Mouse (Mus musculus): ENCODE measurements around the gene Hoxa6.

Gene Hoxa6

DNA sequence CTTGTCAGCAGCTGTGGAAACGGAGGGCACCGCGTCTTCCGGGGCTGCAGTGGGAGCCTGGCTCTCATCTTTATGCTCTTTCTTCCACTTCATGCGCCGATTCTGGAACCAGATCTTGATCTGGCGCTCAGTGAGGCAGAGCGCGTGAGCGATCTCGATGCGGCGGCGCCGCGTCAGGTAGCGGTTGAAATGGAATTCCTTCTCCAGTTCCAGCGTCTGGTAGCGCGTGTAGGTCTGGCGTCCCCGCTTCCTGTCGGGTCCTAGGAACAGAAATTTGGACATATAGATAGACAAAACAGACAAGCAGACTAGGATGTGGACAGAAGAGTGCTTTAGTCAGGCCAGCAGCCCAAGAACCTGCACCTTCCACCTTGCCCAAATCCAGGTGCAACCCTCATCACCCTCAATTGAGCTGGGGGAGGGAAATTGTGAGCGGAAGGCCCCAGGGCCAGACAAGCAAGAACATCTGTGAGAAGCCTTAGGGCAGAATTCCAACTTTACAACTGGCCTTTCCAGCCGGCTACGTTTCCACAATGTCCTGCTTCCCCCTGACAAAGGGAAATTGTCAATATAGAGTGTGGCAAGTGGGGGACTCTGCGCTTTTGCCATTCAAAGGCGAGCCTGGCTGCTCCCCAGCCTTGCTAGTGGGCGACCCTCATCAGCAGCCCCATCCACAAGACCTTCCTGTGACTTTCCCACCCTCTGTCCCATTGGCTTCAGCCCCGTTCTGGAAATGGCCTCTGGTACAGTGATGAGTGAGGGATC, 7.4 kb upstream of the Hoxa6 start:
- peak in 1 of 2 experiments; percentile 57 for DNase-seq (ENCODE audit: low spot score in 2 of 2)

DNA sequence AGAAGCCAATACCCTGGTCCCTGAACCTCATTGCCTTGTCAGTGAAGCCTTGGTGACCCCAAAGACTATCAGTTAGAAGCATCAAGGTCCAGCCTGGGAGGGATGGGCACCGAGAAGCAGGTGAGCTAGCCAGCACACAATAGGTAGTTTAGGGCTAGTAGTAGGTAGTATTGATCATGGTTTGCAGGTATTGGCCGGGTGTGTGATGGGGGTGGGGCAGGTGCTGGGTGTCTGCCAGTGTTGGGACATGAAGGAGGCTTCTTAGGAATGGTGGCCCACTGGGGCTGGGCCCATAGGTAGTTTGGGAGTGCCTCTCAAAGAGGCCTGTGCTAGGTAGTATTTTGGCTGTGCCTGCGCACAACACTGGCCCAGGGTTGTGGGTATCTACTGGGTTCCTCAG, 6.5 kb upstream of the Hoxa6 start:
- DNase-seq (ENCODE audit: low spot score in 2 of 2): peak in 1 of 2 experiments; percentile 55

DNA sequence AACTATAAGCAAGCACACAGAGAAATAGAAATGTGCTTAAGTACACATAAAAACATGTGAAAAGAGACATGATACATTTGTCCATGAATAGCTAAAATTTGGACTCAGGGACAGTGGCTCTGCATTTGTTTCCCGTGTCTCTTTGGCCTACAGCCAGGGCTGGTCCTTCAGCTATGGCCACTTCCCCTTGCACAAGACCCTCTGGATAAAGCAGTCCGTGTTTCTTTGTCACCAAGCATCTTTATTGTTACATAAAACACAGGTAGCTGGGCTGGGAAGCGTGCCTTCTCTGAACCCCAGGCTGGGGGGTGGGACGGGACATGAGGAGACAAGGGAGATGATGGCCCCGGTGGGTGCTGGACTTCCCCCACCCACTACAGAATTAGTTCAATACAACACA, 5.7 kb upstream of the Hoxa6 start:
- DNase-seq (ENCODE audit: low spot score in 2 of 2): no peak

DNA sequence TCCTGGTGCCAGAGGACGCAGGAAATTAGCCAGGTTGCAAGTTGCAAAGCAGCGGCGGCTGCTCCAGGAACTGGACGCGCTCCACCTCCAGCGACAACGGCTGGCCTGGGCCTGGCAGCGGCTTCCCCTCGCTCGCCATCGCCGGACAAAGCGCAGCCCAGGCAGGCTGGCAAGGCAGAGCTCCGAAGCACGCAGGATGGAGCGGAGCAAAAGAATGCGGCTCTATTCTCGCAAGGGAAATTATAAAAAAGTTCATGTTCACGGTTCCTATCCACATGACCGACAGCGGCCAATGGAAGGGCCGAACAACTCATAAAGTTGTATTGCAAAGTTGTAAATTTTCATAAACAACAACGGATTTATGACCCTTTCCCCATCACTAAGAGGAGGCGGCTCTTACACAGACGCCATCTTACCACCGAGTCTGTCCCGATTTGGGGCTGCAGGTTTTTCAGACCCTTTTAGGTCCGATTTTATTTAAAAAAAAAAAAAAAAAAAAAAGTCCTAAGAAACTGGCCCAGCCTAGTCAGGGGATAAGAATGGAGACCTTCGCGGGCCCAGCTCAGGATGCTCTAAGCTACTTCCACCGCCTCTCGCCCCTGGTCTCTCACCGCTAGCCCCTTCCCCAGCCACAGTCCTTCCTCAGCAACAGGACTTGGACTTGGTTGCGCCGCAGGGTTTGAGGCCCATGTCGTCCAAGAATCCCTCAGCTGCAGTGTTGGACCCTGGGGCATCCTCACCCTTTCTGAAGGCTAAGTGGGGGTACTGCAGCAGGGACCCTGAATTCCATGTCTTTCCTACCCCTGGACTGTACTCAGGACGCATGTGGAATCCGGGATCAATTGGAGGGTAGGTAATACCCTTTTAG, 4.8 kb upstream of the Hoxa6 start, which contains the start of the genes Hoxa3 and Gm28308:
Gene Hoxa3 (minus strand): TSS at position 218 of the 868 bp plus-strand sequence.
Gene Gm28308 (minus strand): TSS at position 221 of the 868 bp plus-strand sequence.
- DNase-seq (ENCODE audit: low spot score in 2 of 2): no peak

DNA sequence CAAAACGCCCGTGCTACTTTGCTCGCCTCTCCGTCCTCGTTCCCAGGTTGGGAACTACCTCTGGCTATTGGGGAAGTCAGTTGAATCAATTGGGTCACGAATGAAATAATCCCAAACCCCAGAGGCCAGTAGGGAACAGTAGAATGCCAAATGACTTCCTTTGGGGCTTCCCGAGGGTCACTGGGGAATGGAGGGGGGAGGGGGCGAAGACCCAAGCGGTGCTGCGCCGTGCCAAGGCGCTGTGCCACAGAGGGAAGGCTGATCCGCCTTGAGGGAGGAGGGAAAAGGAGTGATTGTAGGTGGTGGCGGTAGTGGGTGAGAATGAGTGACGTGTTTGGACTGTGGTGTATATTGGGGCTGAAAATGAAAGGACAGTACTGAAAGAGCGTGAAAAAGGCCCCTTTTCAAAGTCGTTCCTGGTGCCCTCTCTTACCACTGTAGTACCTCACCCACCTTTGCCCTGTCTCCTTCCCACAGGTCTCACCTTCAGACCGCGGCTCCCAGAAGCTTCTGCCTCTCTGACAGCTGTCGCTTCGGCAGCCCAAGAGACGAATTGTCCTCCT, 4.1 kb upstream of the Hoxa6 start:
- no peak for DNase-seq (ENCODE audit: low spot score in 2 of 2)

DNA sequence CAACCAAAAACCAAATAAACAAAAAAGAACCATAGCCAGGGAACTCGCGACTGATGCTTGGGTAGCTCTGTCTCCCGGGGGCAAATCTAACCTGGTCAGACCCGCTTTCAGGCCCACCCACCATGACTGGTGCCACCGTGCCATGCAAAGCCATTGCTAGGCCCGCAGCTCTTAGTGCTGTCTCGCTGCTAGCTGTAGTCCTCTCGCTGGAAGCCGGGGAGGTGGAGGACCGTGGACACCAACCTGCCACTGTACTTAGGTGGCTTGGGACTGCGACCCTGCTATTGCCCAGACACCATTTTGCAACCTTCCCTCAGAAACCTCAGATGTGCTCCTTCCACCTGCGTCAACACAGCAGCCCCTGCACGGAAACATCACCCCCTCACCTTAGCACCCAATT, 3.4 kb upstream of the Hoxa6 start:
- DNase-seq (ENCODE audit: low spot score in 2 of 2): no peak

DNA sequence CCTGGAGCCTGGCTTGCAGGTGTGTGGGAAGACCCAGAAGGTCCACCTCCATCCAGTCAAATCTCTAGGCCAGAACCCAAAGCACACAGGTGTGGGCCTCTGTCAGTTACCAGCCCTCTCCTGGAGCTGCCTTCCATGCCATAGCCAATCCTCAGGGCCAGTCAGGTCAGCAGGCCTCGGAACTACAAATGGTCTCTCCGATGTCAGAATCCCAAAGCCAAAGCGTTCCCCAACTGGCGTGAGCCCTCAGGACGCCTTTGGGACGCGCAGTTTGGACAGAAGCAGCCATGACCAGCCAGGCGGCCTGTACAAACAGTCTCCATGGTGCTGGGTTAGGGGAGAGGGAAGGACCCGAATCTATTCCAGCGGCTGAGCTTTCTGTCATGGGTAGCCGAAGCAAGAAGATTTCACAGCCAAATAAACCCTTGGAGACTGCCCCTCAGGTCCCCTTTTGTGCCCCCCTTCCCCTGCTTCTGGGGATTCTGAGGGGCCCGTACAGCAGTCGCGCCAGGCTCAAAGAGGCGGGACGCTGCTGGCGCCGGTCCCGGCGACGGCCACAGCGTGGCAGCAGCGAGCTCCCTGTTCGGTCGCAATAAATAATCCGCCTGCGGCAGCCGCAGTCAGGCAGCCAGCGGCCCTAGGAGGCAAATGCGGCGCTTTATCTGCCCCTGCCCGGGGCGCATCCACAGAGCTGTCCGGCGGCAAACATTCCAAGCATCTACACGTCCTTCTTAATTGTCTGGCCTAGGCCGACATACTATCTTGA, 2.8 kb upstream of the Hoxa6 start:
- DNase-seq (ENCODE audit: low spot score in 2 of 2): peak; percentile 58 to 84

DNA sequence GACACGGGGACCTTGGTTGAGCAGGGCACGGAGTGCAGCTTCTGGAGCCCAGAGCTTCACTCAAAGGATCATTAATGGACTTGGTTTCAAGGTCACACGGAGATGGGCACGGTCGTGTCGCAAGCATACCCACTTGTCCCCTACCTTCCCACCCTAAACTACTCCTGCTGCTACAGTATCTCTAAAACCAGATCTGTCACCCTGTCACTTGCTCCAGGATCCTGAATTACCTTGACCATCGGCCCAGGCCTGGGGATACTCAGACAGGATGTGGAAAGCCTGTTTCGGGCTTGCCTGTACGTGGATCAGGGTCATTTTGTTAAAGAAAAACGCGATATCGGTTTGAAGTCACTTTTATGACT, 1.1 kb upstream of the Hoxa6 start:
- DNase-seq (ENCODE audit: low spot score in 2 of 2): no peak

DNA sequence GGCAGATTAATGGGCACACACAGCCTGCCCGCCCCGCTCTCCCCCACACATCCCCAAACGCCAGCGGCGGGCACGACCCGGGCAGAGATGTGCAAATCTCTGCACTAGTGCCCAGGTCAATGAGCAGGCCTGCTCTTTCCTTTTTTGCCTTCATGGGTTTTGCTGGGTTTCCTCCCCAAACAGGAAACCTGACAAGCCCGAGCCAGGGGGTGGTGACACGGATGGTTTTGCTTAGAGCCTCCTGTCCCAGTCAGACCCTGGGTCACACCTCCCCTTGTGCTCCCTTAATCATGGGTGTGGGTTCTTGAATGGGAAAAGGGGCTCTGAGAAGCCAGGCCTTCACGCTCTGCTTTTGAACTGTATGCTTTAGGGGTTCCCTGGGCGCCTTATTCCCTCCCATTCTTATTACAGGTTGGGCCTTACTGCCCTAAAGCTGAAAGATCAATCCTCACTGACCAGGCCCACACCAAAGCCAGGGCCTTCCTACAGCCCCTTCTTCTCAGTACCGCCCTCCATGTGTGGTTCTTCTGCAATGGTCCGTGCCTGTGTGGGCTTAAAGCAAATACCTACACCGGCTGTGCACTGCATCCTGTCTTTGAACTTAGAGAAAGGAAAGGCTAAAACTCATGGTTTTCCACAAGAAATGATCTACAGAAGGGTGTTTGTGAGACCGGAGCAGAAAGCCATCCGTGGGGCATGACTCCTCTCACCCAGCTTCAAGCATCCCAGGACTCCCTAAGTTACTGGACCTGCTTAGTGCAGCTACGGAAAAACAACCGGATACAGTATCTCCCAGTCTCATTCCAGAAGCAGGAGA, 554 bp upstream of the Hoxa6 start:
- DNase-seq (ENCODE audit: low spot score in 2 of 2): peak in 1 of 2 experiments; percentile 55

DNA sequence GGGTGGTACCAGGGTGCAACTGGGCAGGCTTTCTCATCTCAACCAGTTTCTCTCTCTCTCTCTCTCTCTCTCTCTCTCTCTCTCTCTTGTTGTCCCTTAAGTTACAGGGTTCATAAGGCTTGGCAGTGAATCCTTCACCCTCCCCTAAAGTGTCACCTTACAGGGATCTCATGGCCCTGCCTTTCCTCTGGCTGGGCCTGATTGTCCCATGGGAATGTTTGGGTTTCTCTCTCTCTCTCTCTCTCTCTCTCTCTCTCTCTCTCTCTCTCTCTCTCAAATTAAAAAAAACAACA, 892 bp downstream of the Hoxa6 start:
- DNase-seq (ENCODE audit: low spot score in 2 of 2): no peak

DNA sequence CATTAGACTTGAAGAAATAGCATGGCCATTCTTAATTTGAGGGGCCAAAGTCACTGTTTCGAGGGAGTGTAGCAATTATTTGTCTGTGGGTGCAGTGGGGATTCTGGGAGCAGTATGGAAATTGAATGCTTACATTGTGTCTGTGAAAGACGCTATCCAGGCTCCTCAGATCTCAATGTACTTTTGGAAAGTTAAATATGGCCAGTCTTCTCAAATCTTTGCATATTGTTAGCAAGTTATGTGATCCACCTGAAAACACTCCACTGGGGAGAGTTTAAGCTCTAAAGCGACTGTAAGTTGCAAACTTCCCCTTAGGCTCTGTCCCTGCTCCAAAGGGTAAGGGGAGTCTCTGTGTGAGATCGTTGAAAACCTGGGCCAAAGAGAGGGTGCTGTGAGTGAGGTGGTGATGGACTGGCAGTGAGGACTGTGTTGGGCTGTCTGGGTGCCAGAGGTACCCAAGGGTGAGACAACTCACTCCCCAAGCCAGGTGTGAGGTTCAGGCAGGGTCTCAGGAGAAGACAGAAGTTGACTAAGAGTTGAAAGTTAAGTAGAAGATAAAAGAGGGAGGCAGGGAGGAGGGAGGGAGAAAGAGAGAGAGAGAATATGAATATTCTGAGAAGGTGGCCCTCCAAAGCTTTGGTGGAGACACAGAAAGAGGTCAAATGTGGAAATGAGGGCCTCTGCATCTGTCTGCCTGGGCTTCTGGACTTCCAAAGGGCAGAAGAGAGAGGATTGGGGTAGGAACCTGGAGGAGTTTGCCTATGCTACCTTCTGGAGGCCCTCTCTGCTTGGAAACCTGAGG, 1.4 kb downstream of the Hoxa6 start:
- no peak for DNase-seq (ENCODE audit: low spot score in 2 of 2)

DNA sequence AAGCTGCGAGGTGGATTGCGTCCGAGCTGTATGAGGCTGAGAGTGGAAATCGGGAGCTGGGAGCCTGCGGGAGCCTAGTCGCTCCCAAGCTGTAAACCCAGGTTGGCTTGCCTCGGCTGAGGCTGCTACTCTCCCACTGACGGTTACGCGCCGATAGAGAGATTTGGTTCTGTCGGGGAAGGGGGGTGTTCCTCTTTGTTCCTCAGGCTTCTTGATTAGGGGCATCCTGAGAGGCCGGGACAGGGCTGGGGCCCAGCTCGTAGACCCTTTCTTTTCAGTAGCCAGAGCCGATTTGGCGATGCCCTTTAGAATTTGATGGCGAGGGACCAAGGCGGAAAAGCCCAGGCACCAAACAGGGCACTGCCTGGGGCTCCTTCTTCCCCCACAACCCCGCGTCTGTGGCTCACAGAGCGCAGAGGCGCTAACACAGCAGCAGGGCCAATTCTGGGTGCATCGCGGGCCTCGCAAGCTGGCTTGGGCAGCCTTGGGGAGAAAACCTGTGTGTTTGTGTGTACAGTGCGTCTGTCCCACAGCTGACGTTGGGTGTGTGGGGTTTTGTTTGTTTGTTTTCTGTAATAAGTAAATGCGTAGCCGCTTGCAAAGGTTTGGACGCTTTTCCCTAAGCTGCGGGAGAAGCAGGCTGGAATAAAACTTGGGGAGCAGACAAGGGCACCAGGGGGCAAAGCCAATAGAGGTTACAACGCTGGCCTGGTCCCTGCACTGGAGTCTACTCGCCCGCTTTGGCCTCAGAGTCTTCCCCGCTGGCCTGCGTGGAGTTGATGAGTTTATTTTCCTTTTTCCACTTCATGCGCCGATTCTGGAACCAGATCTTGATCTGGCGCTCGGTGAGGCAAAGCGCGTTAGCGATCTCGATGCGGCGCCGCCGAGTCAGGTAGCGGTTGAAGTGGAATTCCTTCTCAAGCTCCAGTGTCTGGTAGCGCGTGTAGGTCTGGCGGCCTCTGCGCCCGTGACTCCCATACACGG, 2.6 kb downstream of the Hoxa6 start:
- peak in 1 of 2 experiments; percentile 55 for DNase-seq (ENCODE audit: low spot score in 2 of 2)

DNA sequence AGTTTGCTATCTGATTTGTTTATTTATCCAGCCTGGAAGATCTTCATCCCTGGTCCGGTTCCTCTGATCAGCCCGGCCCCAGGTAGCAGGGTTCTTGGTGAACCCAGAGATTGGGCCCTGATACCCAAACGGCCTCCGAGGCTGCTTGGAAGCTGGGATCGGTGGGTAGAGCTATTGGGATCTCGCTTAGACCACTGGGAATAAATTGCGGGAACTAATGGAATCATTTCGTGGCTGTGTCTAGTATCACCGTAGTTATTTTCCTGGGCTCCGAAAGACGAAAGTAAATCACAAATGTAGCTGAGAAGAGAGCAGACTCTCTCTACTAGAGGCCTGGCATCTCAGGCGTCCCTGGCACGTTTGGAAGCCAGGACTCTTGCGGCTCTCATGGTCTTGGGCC, 3.3 kb downstream of the Hoxa6 start:
- no peak for DNase-seq (ENCODE audit: low spot score in 2 of 2)

DNA sequence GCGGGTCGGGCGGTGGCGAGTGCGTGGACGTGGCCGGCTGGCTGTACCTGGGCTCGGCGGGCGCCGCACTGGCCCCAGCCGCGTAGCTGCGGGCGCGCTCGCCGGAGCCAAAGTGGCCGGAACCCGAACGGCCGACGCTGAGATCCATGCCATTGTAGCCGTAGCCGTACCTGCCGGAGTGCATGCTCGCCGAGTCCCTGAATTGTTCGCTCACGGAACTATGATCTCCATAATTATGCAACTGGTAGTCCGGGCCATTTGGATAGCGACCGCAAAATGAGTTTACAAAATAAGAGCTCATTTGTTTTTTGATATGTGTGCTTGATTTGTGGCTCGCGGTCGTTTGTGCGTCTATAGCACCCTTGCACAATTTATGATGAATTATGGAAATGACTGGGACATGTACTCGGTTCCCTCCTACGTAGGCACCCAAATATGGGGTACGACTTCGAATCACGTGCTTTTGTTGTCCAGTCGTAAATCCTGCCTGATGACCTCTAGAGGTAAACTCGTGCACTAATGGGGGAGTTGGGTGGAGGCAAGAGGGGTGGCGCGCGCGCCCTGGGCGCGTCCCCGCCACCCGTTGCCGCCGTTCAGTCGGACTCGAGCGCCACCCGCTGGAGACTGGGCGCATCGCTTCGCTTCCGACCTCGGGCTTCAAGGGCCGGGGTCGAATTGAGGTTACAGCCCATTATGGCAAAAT, 4.3 kb downstream of the Hoxa6 start, which contains the start of gene Hoxa5:
Gene Hoxa5 (minus strand): TSS at position 538 of the 703 bp plus-strand sequence.
- peak; percentile 27 to 73 for DNase-seq (ENCODE audit: low spot score in 2 of 2)

DNA sequence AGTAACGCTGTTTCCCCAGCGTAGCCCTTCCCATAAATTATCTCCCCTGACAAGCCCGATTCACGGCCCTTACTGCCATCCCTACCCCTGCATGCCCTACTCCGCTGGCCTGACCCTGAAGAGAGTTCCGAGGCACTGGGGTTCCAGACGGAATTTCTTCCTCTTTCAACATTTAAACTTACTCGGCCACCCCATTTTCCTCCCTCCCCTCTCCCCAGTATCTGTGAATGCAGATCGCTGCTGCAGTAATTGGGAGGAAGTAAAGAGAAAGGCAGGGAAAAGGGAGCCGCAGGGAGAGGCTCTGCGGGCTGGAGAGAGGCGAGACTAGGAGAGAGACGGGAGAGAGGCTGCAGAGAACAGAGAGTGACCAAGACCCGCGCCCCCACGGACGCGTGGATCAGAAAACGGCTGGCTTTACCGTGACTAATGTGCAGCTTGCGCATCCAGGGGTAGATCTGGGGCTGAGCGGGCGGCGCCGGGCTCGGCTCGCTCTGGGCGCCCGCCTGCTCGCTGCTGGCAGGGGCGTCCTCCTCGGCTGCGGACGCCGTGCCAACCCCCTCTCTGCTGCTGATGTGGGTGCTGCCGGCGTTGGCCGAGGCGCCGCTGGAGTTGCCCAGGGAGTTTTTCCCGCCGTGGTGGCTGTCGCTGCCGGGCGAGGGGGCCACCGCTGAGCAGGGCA, 5.0 kb downstream of the Hoxa6 start:
- DNase-seq (ENCODE audit: low spot score in 2 of 2): peak in 1 of 2 experiments; percentile 62

DNA sequence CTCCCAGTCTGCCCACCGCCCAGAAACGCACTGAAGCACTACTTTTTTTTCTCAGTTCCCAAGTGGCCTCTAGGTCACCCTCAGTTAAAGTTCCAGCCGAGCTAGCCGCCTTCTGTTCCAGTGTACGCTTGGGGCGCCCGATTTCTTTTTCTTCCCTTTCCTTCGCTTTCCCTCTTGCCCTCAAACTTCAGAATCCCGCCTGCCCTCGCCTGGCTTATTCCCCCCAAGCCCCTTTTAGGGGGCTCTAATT, 5.5 kb downstream of the Hoxa6 start:
- DNase-seq (ENCODE audit: low spot score in 2 of 2): no peak

DNA sequence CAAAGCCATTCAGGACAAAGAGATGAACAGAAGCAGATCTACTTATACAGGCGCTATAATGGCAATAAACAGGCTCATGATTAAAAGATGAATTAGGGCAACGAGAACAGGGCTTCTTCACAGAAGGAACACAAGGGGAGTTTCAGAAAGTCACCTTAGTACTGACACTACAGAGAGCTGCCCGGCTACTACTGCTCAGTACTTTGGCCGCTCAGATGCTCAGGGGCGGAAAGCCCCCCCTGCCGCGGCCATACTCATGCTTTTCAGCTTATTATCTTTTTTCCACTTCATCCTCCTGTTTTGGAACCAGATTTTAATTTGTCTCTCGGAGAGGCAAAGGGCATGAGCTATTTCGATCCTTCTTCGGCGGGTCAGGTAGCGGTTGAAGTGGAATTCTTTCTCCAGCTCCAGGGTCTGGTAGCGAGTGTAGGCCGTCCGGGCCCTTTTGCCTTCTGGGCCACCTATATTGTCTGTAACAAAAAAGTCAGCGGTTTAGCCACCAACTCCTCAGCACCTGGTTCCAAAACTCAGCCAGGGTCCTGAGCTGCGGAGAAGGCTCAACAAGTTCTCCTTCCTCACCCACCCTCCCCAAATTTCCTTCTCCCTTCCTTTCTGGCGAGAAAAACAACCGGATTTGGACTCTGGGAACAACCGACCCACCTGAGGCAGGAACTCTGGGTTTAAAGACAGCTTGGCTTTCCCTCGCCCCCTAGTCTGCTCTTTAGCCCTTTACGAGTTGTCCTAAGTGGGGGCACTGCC, 6.0 kb downstream of the Hoxa6 start:
- DNase-seq (ENCODE audit: low spot score in 2 of 2): no peak
